Mouse (Mus musculus) liver, adult 2 months (tissue): ENCODE data around the gene Pnrc1. TPM values are rescaled to one million over a fixed set of nuclear protein-coding genes. Genes with fewer than 3 reads are reported as not detected.

Source experiments
- DNase-seq: peaks from one replicate; pipeline ENCODE4 v3.0.0-alpha.2; 2011; ENCODE audit warnings: low read depth, low spot score; ENCODE audit errors: extremely low read depth
- H3K27ac ChIP-seq: fragments of 200-500 bp; replicated peaks from 2 replicates; pipeline ENCODE4 v1.5.1; 2012; ENCODE audit warnings: low read depth, mild to moderate bottlenecking, control low read depth, inconsistent platforms, low read length; ENCODE audit not compliant: insufficient read depth
- H3K27me3 ChIP-seq: fragments of 200-500 bp; 2 replicates; pipeline ENCODE4 v1.6.1; 2012; ENCODE audit warnings: mild to moderate bottlenecking, moderate library complexity, low read length, inconsistent platforms; ENCODE audit not compliant: control insufficient read depth, insufficient read depth
- H3K36me3 ChIP-seq: fragments of 200-500 bp; 2 replicates; pipeline ENCODE4 v1.6.1; 2012; ENCODE audit warnings: low read length, inconsistent platforms; ENCODE audit not compliant: control insufficient read depth, insufficient read depth
- H3K4me1 ChIP-seq: fragments of 200-500 bp; 2 replicates; pipeline ENCODE4 v1.6.1; 2011; ENCODE audit warnings: low read length; ENCODE audit not compliant: control insufficient read depth, insufficient read depth
- H3K4me3 ChIP-seq: fragments of 200-500 bp; 2 replicates; pipeline ENCODE4 v1.5.1; 2011; ENCODE audit warnings: low read depth, mild to moderate bottlenecking, control low read depth, low read length, moderate library complexity; ENCODE audit not compliant: insufficient read depth
- H3K79me2 ChIP-seq: fragments of 200-500 bp; 2 replicates; pipeline ENCODE4 v1.6.1; 2012; ENCODE audit warnings: inconsistent platforms, mild to moderate bottlenecking, low read length, moderate library complexity; ENCODE audit not compliant: control insufficient read depth, insufficient read depth
- H3K9ac ChIP-seq: fragments of 200-500 bp; 2 replicates; pipeline ENCODE4 v1.6.1; 2012; ENCODE audit warnings: low read depth, mild to moderate bottlenecking, control low read depth, inconsistent platforms, low read length
- CTCF ChIP-seq: fragments of 200-500 bp; IDR thresholded peaks from 2 replicates; pipeline ENCODE4 v1.5.1; 2011; ENCODE audit warnings: low read depth, low read length, control low read depth
- POLR2A ChIP-seq: fragments of 200-500 bp; IDR thresholded peaks from 2 replicates; pipeline ENCODE4 v1.6.1; 2011; ENCODE audit warnings: low read length, control low read depth; ENCODE audit not compliant: insufficient read depth; ENCODE audit errors: extremely low read depth
- WGBS: fragments of 180-500 bp; shearing (Covaris S2); methylation state at CpG from one replicate; pipeline ENCODE4 v1.1.7; 2018; 5-methylcytosine and 5-hydroxymethylcytosine counted together
- polyA plus RNA-seq: library from polyadenylated mRNA; depleted of rRNA; stranded (reverse); fragments of >200 nt; gene quantifications from 2 replicates; pipeline ENCODE4 v1.2.3, GENCODE M21; 2012
- total RNA-seq: library from RNA; depleted of rRNA; stranded (reverse); fragments of >200 nt; gene quantifications from 2 replicates; pipeline ENCODE4 v1.2.3, GENCODE M21; 2014

Pnrc1 gene
- total and polyA plus RNA-seq, 2 experiments = 29.6 to 48.5 TPM

- Histone ChIP-seq H3K9ac (no peak overlapping the region), H3K79me2 (peaks cover 7% of the 10 kb centered on the region; the same call in 1 of the 2 replicates), H3K4me1 (peaks cover 10% of the 10 kb centered on the region), H3K4me3 (peak overlapping the region; percentile 28; the same call in 1 of the 2 replicates), H3K27me3 (no peaks in the 10 kb centered on the region), H3K27ac (peak overlapping the region; percentile 39), H3K36me3 (peaks cover 19% of the 10 kb centered on the region)
- 1% methylated on average over 4 of the region's 4 CpGs for WGBS
- no peak for TF ChIP-seq CTCF
- TF ChIP-seq POLR2A = no peak
- DNase-seq = peak; percentile 78
These were observed 41.0 kb downstream of the Pnrc1 start for GRCm38 (mm10) chr4:33248915-33249314.

DNA sequence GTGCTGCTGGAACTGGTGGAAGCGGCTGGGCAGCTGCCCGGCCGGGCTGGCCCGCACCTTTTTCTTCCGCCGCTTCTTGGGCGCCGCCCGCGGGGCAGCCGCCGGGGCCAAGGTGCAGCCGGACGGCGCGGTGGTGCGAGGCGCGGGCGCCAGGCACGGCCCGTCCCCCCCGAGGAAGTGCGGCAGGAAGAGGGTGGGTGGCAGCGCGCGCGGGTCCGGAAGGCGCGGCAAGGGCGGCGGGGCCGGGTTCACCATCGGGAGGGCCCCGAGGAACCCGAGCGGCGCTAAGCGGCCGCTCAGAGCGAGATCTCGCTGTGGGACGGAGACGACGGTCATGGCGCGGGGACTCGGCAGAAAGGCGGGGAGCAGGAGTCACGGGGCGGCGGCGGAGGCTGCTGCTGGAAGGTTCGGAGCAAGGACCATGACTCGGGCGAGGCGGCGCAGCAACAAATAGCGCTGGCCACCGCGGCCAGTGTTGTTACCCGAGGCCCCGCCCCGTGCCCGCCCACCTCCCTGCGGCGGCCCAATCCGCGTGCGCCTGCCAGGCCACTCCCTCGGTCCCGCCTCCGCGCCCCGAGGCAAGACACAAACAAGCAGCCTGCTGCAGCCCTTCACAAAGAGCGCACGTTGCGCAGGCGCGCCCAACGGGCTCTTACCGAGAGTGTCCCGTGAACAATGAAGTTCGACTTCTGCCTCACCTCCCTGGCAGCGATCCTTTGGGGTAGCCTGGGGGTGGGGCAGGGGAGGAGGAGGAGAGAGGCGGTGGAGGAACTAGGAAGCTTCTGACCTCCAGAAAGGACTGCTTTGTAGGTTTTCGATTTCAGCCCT, 41.7 kb downstream of the Pnrc1 start:
- WGBS = under 1% methylated on average over 80 of the region's 88 CpGs
- Histone ChIP-seq H3K36me3 (peaks cover 19% of the 10 kb centered on the region), H3K4me3 (peak overlapping the region; percentile 95), H3K27ac (peak overlapping the region; percentile 100), H3K9ac (peak overlapping the region; percentile 100), H3K27me3 (no peaks in the 10 kb centered on the region), H3K4me1 (peaks cover 10% of the 10 kb centered on the region), H3K79me2 (peaks cover 7% of the 10 kb centered on the region; the same call in 1 of the 2 replicates)
- TF ChIP-seq POLR2A (peak; percentile 98), CTCF (no peak)
- peak; percentile 96 for DNase-seq

DNA sequence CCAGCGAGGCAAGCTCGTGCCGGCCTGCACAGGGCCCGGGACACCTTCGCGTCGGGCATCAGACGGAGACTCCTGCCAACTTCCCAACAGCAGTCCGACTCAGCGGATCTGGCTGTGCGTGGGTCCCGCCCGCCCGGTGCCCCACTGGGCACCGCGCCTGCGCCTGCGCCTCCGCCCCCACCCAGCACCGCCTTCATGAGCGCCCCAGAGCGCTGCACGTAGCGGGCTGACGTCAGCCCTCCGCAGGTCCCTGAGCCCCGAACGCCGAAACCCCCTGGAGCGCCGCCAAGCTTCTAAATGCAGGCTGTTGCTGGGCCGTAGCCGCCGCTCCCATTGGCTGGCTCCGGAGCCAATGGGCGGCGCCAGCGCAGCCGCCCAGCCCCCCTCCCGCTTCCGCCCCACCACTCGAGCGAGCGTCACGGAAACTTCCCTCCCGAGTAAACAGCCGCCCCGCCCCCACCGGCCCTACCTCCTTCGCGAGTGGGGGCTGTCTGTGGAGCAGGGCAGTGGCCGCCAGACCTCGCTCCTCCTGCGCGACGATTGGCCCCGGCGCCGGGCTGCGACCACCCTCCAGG, 42.4 kb downstream of the Pnrc1 start:
- Histone ChIP-seq H3K79me2 (peaks cover 7% of the 10 kb centered on the region; the same call in 1 of the 2 replicates), H3K27me3 (no peaks in the 10 kb centered on the region), H3K4me3 (peak overlapping the region; percentile 95), H3K9ac (peak overlapping the region; percentile 100), H3K4me1 (peaks cover 10% of the 10 kb centered on the region), H3K36me3 (peaks cover 19% of the 10 kb centered on the region), H3K27ac (peak overlapping the region; percentile 100)
- TF ChIP-seq CTCF (no peak), POLR2A (peak; percentile 19; the same call in 1 of the 2 replicates)
- under 1% methylated on average over 60 of the region's 60 CpGs for WGBS
- peak; percentile 91 for DNase-seq

DNA sequence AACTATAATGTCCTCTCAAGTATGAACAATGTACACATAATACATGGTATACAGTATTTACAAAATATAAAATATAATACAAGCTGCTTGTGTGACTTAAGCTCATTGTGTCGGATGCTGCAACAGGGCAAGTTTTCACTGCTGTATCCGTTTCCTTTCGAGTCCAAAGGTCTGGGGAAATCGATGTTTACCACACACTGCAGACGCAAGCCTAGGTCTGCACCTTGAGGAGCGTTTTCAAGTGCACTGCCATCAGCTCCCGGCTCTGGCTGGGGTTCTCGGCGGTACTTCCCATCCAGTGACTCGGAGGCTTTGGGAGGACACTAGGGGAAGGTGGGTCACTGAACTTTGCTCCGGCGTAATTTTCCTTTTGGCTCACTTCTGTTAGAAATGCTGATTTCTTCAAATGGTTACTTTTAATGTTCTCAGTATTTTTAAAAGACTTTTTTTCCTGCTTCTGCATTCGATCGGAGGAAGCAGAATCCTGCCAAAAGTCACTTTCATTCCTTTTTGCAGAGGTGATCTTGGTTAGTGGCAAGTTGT, 44.0 kb downstream of the Pnrc1 start:
- Histone ChIP-seq H3K9ac (peak overlapping the region; percentile 68), H3K36me3 (peaks cover 19% of the 10 kb centered on the region), H3K4me1 (peaks cover 10% of the 10 kb centered on the region), H3K4me3 (peak overlapping the region; percentile 95), H3K27ac (peak overlapping the region; percentile 61), H3K27me3 (no peaks in the 10 kb centered on the region), H3K79me2 (peaks cover 7% of the 10 kb centered on the region; the same call in 1 of the 2 replicates)
- no peak for TF ChIP-seq CTCF
- no peak for TF ChIP-seq POLR2A
- WGBS = 4% methylated on average over 14 of the region's 14 CpGs
- peak; percentile 84 for DNase-seq

- DNase-seq = no peak
- Histone ChIP-seq H3K4me1 (peaks cover 6% of the 10 kb centered on the region), H3K27me3 (no peaks in the 10 kb centered on the region), H3K4me3 (no peak overlapping the region), H3K27ac (no peak overlapping the region), H3K9ac (no peak overlapping the region), H3K36me3 (peaks cover 19% of the 10 kb centered on the region), H3K79me2 (peaks cover 7% of the 10 kb centered on the region; the same call in 1 of the 2 replicates)
- TF ChIP-seq POLR2A = no peak
- no peak for TF ChIP-seq CTCF
- 39% methylated on average over 4 of the region's 4 CpGs for WGBS
These were observed 46.0 kb downstream of the Pnrc1 start for GRCm38 (mm10) chr4:33243921-33244320.
